Mouse (Mus musculus): ENCODE results near the gene Gm21974. TPM values are rescaled to one million over a fixed set of nuclear protein-coding genes. Genes with fewer than 3 reads are reported as not detected.

The Gm21974 gene
- total and polyA plus RNA-seq, 3 experiments = not detected

GRCm38 (mm10) chr7:127929923-127930322, 34.7 kb upstream of the Gm21974 start, which contains the start of gene Prss8:
TSS of gene Prss8 (minus strand) at chr7:127930104.
- Histone ChIP-seq H3K27me3 (replicated peaks) (no peaks in the 10 kb centered on the region), H3K9me3 (replicated peaks; ENCODE audit: low read length) (no peaks in the 10 kb centered on the region), H3K79me2 (replicated peaks; ENCODE audit: control insufficient read depth, extremely low read depth, insufficient read depth, poor library complexity, severe bottlenecking) (no peaks in the 10 kb centered on the region), H3K27ac (ENCODE audit: insufficient read depth, low read depth) (no peak within 1 kb of the TSS), H3K4me1 (ENCODE audit: control insufficient read depth in 1 of 2, insufficient read depth in 2 of 2) (peaks cover 8 to 40% of the 10 kb centered on the region in 2 experiments), H3K9ac (ENCODE audit: insufficient read depth, low read depth) (no peak within 1 kb of the TSS), H3K36me3 (replicated peaks in 1 of 2; ENCODE audit: control insufficient read depth in 1 of 2, insufficient read depth in 1 of 2, low read length in 1 of 2) (peaks cover 17 to 34% of the 10 kb centered on the region in 2 experiments), H3K4me2 (ENCODE audit: insufficient read depth, low read depth, poor library complexity, severe bottlenecking) (no peak within 1 kb of the TSS), H3K4me3 (replicated peaks in 1 of 3; ENCODE audit: low read depth in 2 of 3, low read length in 2 of 3, poor library complexity in 1 of 3) (no peak within 1 kb of the TSS)
- in situ Hi-C loops (cut with MboI; ENCODE audit: low pct_ligation_motif_present, low pct_unique_long_range_greater_than_20kb, low sequenced_read_pairs) (loop anchor here (5.0 to 10.0 kb wide), 2 partner anchors 153 to 1225 kb away; partner anchors contain the start of genes Coro1a and Setd1a), dilution Hi-C loops (cut with MboI; ENCODE audit: extremely low pct_ligation_motif_present, extremely low pct_unique_long_range_greater_than_20kb, low sequenced_read_pairs) (no loop called here)
- TF ChIP-seq CHD2 (IDR thresholded peaks at IDR 0.05; ENCODE audit: low read length) (no peak), TCF12 (IDR thresholded peaks at IDR 0.05; ENCODE audit: low read depth, low read length) (no peak), EP300 (IDR thresholded peaks at IDR 0.05; ENCODE audit: low read length) (no peak), IRF4 (IDR thresholded peaks at IDR 0.05; ENCODE audit: low read depth, low read length) (no peak), MEF2A (IDR thresholded peaks at IDR 0.05; ENCODE audit: borderline replicate concordance, low read depth, low read length) (no peak), UBTF (IDR thresholded peaks at IDR 0.05; ENCODE audit: low read depth, low read length) (no peak), MAZ (IDR thresholded peaks at IDR 0.05; ENCODE audit: low read depth, low read length) (no peak), SMC3 (IDR thresholded peaks at IDR 0.05; ENCODE audit: low read depth, low read length) (no peak), ZNF384 (IDR thresholded peaks at IDR 0.05; ENCODE audit: low read depth, low read length) (0 out of 2 replicates have a peak, but pooled peaks have one; percentile 22)
- no peak for DNase-seq (ENCODE audit: extremely low read depth)

GRCm38 (mm10) chr7:127928596-127928995, 33.3 kb upstream of the Gm21974 start:
- Histone ChIP-seq H3K9ac (ENCODE audit: insufficient read depth, low read depth) (no peak overlapping the region), H3K4me1 (ENCODE audit: control insufficient read depth in 1 of 2, insufficient read depth in 2 of 2) (peaks cover 8 to 30% of the 10 kb centered on the region in 2 experiments), H3K9me3 (replicated peaks; ENCODE audit: low read length) (no peaks in the 10 kb centered on the region), H3K27me3 (replicated peaks) (no peaks in the 10 kb centered on the region), H3K27ac (ENCODE audit: insufficient read depth, low read depth) (no peak overlapping the region), H3K36me3 (replicated peaks in 1 of 2; ENCODE audit: control insufficient read depth in 1 of 2, insufficient read depth in 1 of 2, low read length in 1 of 2) (peaks cover 19 to 48% of the 10 kb centered on the region in 2 experiments), H3K79me2 (replicated peaks; ENCODE audit: control insufficient read depth, extremely low read depth, insufficient read depth, poor library complexity, severe bottlenecking) (no peaks in the 10 kb centered on the region), H3K4me3 (replicated peaks in 1 of 3; ENCODE audit: low read depth in 2 of 3, low read length in 2 of 3, poor library complexity in 1 of 3) (no peak overlapping the region), H3K4me2 (ENCODE audit: insufficient read depth, low read depth, poor library complexity, severe bottlenecking) (no peak overlapping the region)
- DNase-seq (ENCODE audit: extremely low read depth) = no peak
- dilution Hi-C loops (cut with MboI; ENCODE audit: extremely low pct_ligation_motif_present, extremely low pct_unique_long_range_greater_than_20kb, low sequenced_read_pairs) = no loop called here
- TF ChIP-seq GABPA (IDR thresholded peaks at IDR 0.05; ENCODE audit: insufficient replicate concordance, low read depth, low read length) (no peak), RCOR1 (conservative IDR thresholded peaks at IDR 0.05; ENCODE audit: low read depth, low read length) (no peak), MAFK (IDR thresholded peaks at IDR 0.05; ENCODE audit: insufficient replicate concordance, low read length) (no peak), TBP (conservative IDR thresholded peaks at IDR 0.05; ENCODE audit: low read depth, low read length) (no peak), PAX5 (IDR thresholded peaks at IDR 0.05; ENCODE audit: low read length) (no peak), IRF4 (IDR thresholded peaks at IDR 0.05; ENCODE audit: low read depth, low read length) (no peak), CTCF (conservative IDR thresholded peaks at IDR 0.05 in 1 of 2, IDR thresholded peaks at IDR 0.05 in 1 of 2; ENCODE audit: low read depth in 2 of 2, low read length in 2 of 2) (no peak), E2F4 (IDR thresholded peaks at IDR 0.05; ENCODE audit: insufficient replicate concordance, low read depth, low read length) (no peak), POLR2AphosphoS2 (IDR thresholded peaks at IDR 0.05; ENCODE audit: low read depth, low read length) (no peak), JUND (conservative IDR thresholded peaks at IDR 0.05; ENCODE audit: low read depth, low read length) (no peak), TCF12 (IDR thresholded peaks at IDR 0.05; ENCODE audit: low read depth, low read length) (no peak), ETS1 (conservative IDR thresholded peaks at IDR 0.05; ENCODE audit: low read depth, low read length) (no peak), MEF2A (IDR thresholded peaks at IDR 0.05; ENCODE audit: borderline replicate concordance, low read depth, low read length) (no peak), MXI1 (IDR thresholded peaks at IDR 0.05; ENCODE audit: low read depth, low read length) (no peak), MAX (IDR thresholded peaks at IDR 0.05; ENCODE audit: low read length) (no peak), SIN3A (IDR thresholded peaks at IDR 0.05; ENCODE audit: low read length) (no peak)
- in situ Hi-C loops (cut with MboI; ENCODE audit: low pct_ligation_motif_present, low pct_unique_long_range_greater_than_20kb, low sequenced_read_pairs) = loop anchor here (10.0 kb wide), 1 partner anchor 1224 kb away; the partner anchor contains the start of gene Coro1a
